Mouse (Mus musculus): ENCODE results near the gene Ednra. TPM values are rescaled to one million over a fixed set of nuclear protein-coding genes. Genes with fewer than 3 reads are reported as not detected.
"Not testable (repeated sequence)": the region's sequence is repeated elsewhere in the genome, so short reads cannot be mapped to it uniquely, and the experiment has no call there.

Ednra gene
- polyA plus RNA-seq, 1 experiment from 2014 or later, result 36.4 TPM

GRCm38 (mm10) chr8:77704768-77705167, 19.5 kb downstream of the Ednra start:
- WGBS, result 94% methylated on average over 4 of the region's 4 CpGs
- no peak overlapping the region for H3K4me3 ChIP-seq
- no peaks in the 10 kb centered on the region for H3K27me3 ChIP-seq (replicated peaks; ENCODE audit: low read depth, poor library complexity, severe bottlenecking)
- peaks cover 19% of the 10 kb centered on the region for H3K36me3 ChIP-seq (replicated peaks)
- DNase-seq (ENCODE audit: low spot score), result no peak
- H3K9me3 ChIP-seq, result no peaks in the 10 kb centered on the region
- H3K27ac ChIP-seq (replicated peaks), result no peak overlapping the region
- H3K4me1 ChIP-seq, result peaks cover 31% of the 10 kb centered on the region

GRCm38 (mm10) chr8:77698028-77698427, 26.2 kb downstream of the Ednra start:
- 54% methylated on average over 10 of the region's 10 CpGs for WGBS
- Histone ChIP-seq H3K9me3 (no peaks in the 10 kb centered on the region), H3K27ac (replicated peaks) (peak overlapping the region; percentile 66), H3K4me1 (peaks cover 42% of the 10 kb centered on the region), H3K4me3 (no peak overlapping the region), H3K27me3 (replicated peaks; ENCODE audit: low read depth, poor library complexity, severe bottlenecking) (no peaks in the 10 kb centered on the region), H3K36me3 (replicated peaks) (0 out of 2 replicates have a peak, but pooled peaks cover 5% of the 10 kb centered on the region)
- no peak for DNase-seq (ENCODE audit: low spot score)

- H3K4me1 ChIP-seq, result peaks cover 45% of the 10 kb centered on the region
- no peak for DNase-seq (ENCODE audit: low spot score)
- WGBS, result 86% methylated on average over 4 of the region's 4 CpGs
- H3K36me3 ChIP-seq (replicated peaks), result 0 out of 2 replicates have a peak, but pooled peaks cover 3% of the 10 kb centered on the region
- H3K4me3 ChIP-seq, result no peak overlapping the region
- no peaks in the 10 kb centered on the region for H3K9me3 ChIP-seq
- peak overlapping the region; percentile 77 for H3K27ac ChIP-seq (replicated peaks)
- H3K27me3 ChIP-seq (replicated peaks; ENCODE audit: low read depth, poor library complexity, severe bottlenecking), result no peaks in the 10 kb centered on the region
Observed at GRCm38 (mm10) chr8:77696182-77696581, 28.1 kb downstream of the Ednra start.

- Histone ChIP-seq H3K27me3 (replicated peaks; ENCODE audit: low read depth, poor library complexity, severe bottlenecking) (no peaks in the 10 kb centered on the region), H3K9me3 (no peaks in the 10 kb centered on the region), H3K4me1 (peaks cover 45% of the 10 kb centered on the region), H3K36me3 (replicated peaks) (0 out of 2 replicates have a peak, but pooled peaks cover 3% of the 10 kb centered on the region), H3K27ac (replicated peaks) (peak overlapping the region; percentile 77), H3K4me3 (no peak overlapping the region)
- 29% methylated on average over 5 of the region's 5 CpGs for WGBS
- DNase-seq (ENCODE audit: low spot score), result peak; percentile 39
Observed at GRCm38 (mm10) chr8:77695486-77696058, 28.7 kb downstream of the Ednra start.

- no peaks in the 10 kb centered on the region for H3K27me3 ChIP-seq (replicated peaks; ENCODE audit: low read depth, poor library complexity, severe bottlenecking)
Observed at GRCm38 (mm10) chr8:77695070-77695469, 29.2 kb downstream of the Ednra start.

GRCm38 (mm10) chr8:77694588-77694987, 29.7 kb downstream of the Ednra start:
- no peaks in the 10 kb centered on the region for H3K9me3 ChIP-seq
- H3K27ac ChIP-seq (replicated peaks), result no peak overlapping the region; the same call in 1 of the 2 replicates
- H3K4me3 ChIP-seq, result no peak overlapping the region
- DNase-seq (ENCODE audit: low spot score), result no peak
- H3K27me3 ChIP-seq (replicated peaks; ENCODE audit: low read depth, poor library complexity, severe bottlenecking), result no peaks in the 10 kb centered on the region
- WGBS, result 90% methylated on average over 4 of the region's 4 CpGs
- 0 out of 2 replicates have a peak, but pooled peaks cover 3% of the 10 kb centered on the region for H3K36me3 ChIP-seq (replicated peaks)
- H3K4me1 ChIP-seq, result peaks cover 45% of the 10 kb centered on the region

More at GRCm38 (mm10) chr8:77695070-77695469, 29.2 kb downstream of the Ednra start:
- no peaks in the 10 kb centered on the region for H3K9me3 ChIP-seq
- WGBS, result 86% methylated on average over 3 of the region's 3 CpGs
- 0 out of 2 replicates have a peak, but pooled peaks cover 3% of the 10 kb centered on the region for H3K36me3 ChIP-seq (replicated peaks)
- peaks cover 45% of the 10 kb centered on the region for H3K4me1 ChIP-seq
- H3K4me3 ChIP-seq, result no peak overlapping the region
- H3K27ac ChIP-seq (replicated peaks), result peak overlapping the region; percentile 77
- no peak for DNase-seq (ENCODE audit: low spot score)

- Histone ChIP-seq H3K36me3 (replicated peaks) (peaks cover 31% of the 10 kb centered on the region), H3K4me1 (peaks cover 15% of the 10 kb centered on the region)
- 90% methylated on average over 7 of the region's 7 CpGs for WGBS
- H3K27me3 ChIP-seq (replicated peaks; ENCODE audit: low read depth, poor library complexity, severe bottlenecking); DNase-seq (ENCODE audit: low spot score); H3K9me3 ChIP-seq; H3K27ac ChIP-seq (replicated peaks); H3K4me3 ChIP-seq: not testable (repeated sequence)
Observed at GRCm38 (mm10) chr8:77689421-77690059, 34.7 kb downstream of the Ednra start.

- peaks cover 37% of the 10 kb centered on the region for H3K36me3 ChIP-seq (replicated peaks)
- H3K27me3 ChIP-seq (replicated peaks; ENCODE audit: low read depth, poor library complexity, severe bottlenecking), result no peaks in the 10 kb centered on the region
- DNase-seq (ENCODE audit: low spot score), result no peak
- H3K27ac ChIP-seq (replicated peaks), result no peak overlapping the region
- 84% methylated on average over 5 of the region's 5 CpGs for WGBS
- H3K9me3 ChIP-seq, result no peaks in the 10 kb centered on the region
- H3K4me1 ChIP-seq, result peaks cover 15% of the 10 kb centered on the region
- no peak overlapping the region for H3K4me3 ChIP-seq
Observed at GRCm38 (mm10) chr8:77688978-77689377, 35.3 kb downstream of the Ednra start.

GRCm38 (mm10) chr8:77684372-77684771, 39.9 kb downstream of the Ednra start:
- DNase-seq (ENCODE audit: low spot score), result no peak

GRCm38 (mm10) chr8:77683356-77684106, 40.7 kb downstream of the Ednra start:
- Histone ChIP-seq H3K27ac (replicated peaks) (0 out of 2 replicates have a peak overlapping the region, but pooled peaks have one; percentile 40), H3K4me1 (peaks cover 17% of the 10 kb centered on the region), H3K4me3 (no peak overlapping the region), H3K36me3 (replicated peaks) (peaks cover 40% of the 10 kb centered on the region), H3K9me3 (no peaks in the 10 kb centered on the region), H3K27me3 (replicated peaks; ENCODE audit: low read depth, poor library complexity, severe bottlenecking) (no peaks in the 10 kb centered on the region)
- 86% methylated on average over 6 of the region's 6 CpGs for WGBS
- no peak for DNase-seq (ENCODE audit: low spot score)

More at GRCm38 (mm10) chr8:77684372-77684771, 39.9 kb downstream of the Ednra start:
- Histone ChIP-seq H3K9me3 (no peaks in the 10 kb centered on the region), H3K36me3 (replicated peaks) (peaks cover 37% of the 10 kb centered on the region), H3K27ac (replicated peaks) (no peak overlapping the region; the same call in 1 of the 2 replicates), H3K27me3 (replicated peaks; ENCODE audit: low read depth, poor library complexity, severe bottlenecking) (no peaks in the 10 kb centered on the region), H3K4me3 (no peak overlapping the region), H3K4me1 (peaks cover 17% of the 10 kb centered on the region)
- 87% methylated on average over 6 of the region's 6 CpGs for WGBS

- H3K36me3 ChIP-seq (replicated peaks), result peaks cover 35% of the 10 kb centered on the region
- DNase-seq (ENCODE audit: low spot score), result no peak
- no peak overlapping the region for H3K27ac ChIP-seq (replicated peaks)
- no peak overlapping the region for H3K4me3 ChIP-seq
- peaks cover 17% of the 10 kb centered on the region for H3K4me1 ChIP-seq
- WGBS, result 69% methylated on average over 15 of the region's 15 CpGs
- no peaks in the 10 kb centered on the region for H3K9me3 ChIP-seq
- no peaks in the 10 kb centered on the region for H3K27me3 ChIP-seq (replicated peaks; ENCODE audit: low read depth, poor library complexity, severe bottlenecking)
Observed at GRCm38 (mm10) chr8:77682008-77682934, 42.0 kb downstream of the Ednra start.

- no peak overlapping the region for H3K4me3 ChIP-seq
- peak overlapping the region; percentile 78 for H3K27ac ChIP-seq (replicated peaks)
- whole genome bisulfite sequencing, result 30% methylated on average over 4 of the region's 4 CpGs
- no peaks in the 10 kb centered on the region for H3K27me3 ChIP-seq (replicated peaks; ENCODE audit: low read depth, poor library complexity, severe bottlenecking)
- H3K36me3 ChIP-seq (replicated peaks), result peaks cover 62% of the 10 kb centered on the region
- H3K4me1 ChIP-seq, result peaks cover 43% of the 10 kb centered on the region
- no peaks in the 10 kb centered on the region for H3K9me3 ChIP-seq
- DNase-seq (ENCODE audit: low spot score), result peak; percentile 59
Observed at GRCm38 (mm10) chr8:77672036-77672435, 52.2 kb downstream of the Ednra start.
